Mouse (Mus musculus): ENCODE data around the gene 1700113H08Rik.

- TF ChIP-seq CTCF (IDR thresholded peaks at IDR 0.05; ENCODE audit: extremely low read depth, insufficient read depth, insufficient read length, insufficient replicate concordance) (no peak), POLR2A (IDR thresholded peaks at IDR 0.05; ENCODE audit: low read depth, low read length) (no peak)
Observed at GRCm38 (mm10) chr10:87035866-87036265, 22.0 kb upstream of the 1700113H08Rik start.

Data from spleen, adult 2 months (tissue).